Mouse (Mus musculus): Measurements from ENCODE around the gene BC052040. TPM values are rescaled to one million over a fixed set of nuclear protein-coding genes. Genes with fewer than 3 reads are reported as not detected.

BC052040 gene
- polyA plus RNA-seq, 1 experiment from 2014 or later = 6.5 TPM

GRCm38 (mm10) chr2:115660213-115661120 lies 79.0 kb downstream of the BC052040 start:
- Histone ChIP-seq H3K4me3 (replicated peaks) (no peak overlapping the region), H3K27me3 (no peaks in the 10 kb centered on the region), H3K4me1 (replicated peaks) (no peaks in the 10 kb centered on the region), H3K9me3 (replicated peaks) (no peaks in the 10 kb centered on the region), H3K9ac (no peak overlapping the region), H3K27ac (no peak overlapping the region), H3K4me2 (no peak overlapping the region), H3K36me3 (no peaks in the 10 kb centered on the region)
- WGBS (ENCODE audit: insufficient replicate concordance) = 80% methylated on average over 6 of the region's 6 CpGs
- DNase-seq = no peak
- no peak for ATAC-seq (ENCODE audit: low read depth)

GRCm38 (mm10) chr2:115667516-115667915 lies 86.0 kb downstream of the BC052040 start:
- Histone ChIP-seq H3K27me3 (no peaks in the 10 kb centered on the region), H3K9ac (no peak overlapping the region)
- no peak for ATAC-seq (ENCODE audit: low read depth)

GRCm38 (mm10) chr2:115673054-115673660 lies 91.6 kb downstream of the BC052040 start:
- H3K9ac ChIP-seq = no peak overlapping the region
- no peaks in the 10 kb centered on the region for H3K27me3 ChIP-seq
- ATAC-seq (ENCODE audit: low read depth) = no peak
- 81% methylated on average over 7 of the region's 7 CpGs for WGBS (ENCODE audit: insufficient replicate concordance)
- H3K4me2 ChIP-seq = no peak overlapping the region
- no peak overlapping the region for H3K4me3 ChIP-seq (replicated peaks)
- no peaks in the 10 kb centered on the region for H3K36me3 ChIP-seq
- no peak overlapping the region for H3K27ac ChIP-seq
- no peak for DNase-seq
- no peaks in the 10 kb centered on the region for H3K4me1 ChIP-seq (replicated peaks)
- no peaks in the 10 kb centered on the region for H3K9me3 ChIP-seq (replicated peaks)

More at GRCm38 (mm10) chr2:115667516-115667915, 86.0 kb downstream of the BC052040 start:
- Histone ChIP-seq H3K36me3 (no peaks in the 10 kb centered on the region; the same call in 1 of the 2 replicates), H3K9me3 (replicated peaks) (no peaks in the 10 kb centered on the region), H3K4me2 (no peak overlapping the region), H3K4me1 (replicated peaks) (no peaks in the 10 kb centered on the region), H3K27ac (no peak overlapping the region), H3K4me3 (replicated peaks) (no peak overlapping the region)
- WGBS (ENCODE audit: insufficient replicate concordance) = 98% methylated on average over 2 of the region's 2 CpGs
- no peak for DNase-seq

GRCm38 (mm10) chr2:115678786-115679185 lies 97.3 kb downstream of the BC052040 start:
- no peak for ATAC-seq (ENCODE audit: low read depth)

GRCm38 (mm10) chr2:115685250-115685649 lies 103.7 kb downstream of the BC052040 start:
- WGBS (ENCODE audit: insufficient replicate concordance) = 61% methylated on average over 3 of the region's 3 CpGs
- Histone ChIP-seq H3K27ac (no peak overlapping the region), H3K4me1 (replicated peaks) (0 out of 2 replicates have a peak, but pooled peaks cover 3% of the 10 kb centered on the region), H3K4me3 (replicated peaks) (no peak overlapping the region), H3K36me3 (no peaks in the 10 kb centered on the region), H3K27me3 (no peaks in the 10 kb centered on the region), H3K4me2 (no peak overlapping the region), H3K9ac (no peak overlapping the region), H3K9me3 (replicated peaks) (no peaks in the 10 kb centered on the region)
- ATAC-seq (ENCODE audit: low read depth) (no peak), DNase-seq (no peak)

More at GRCm38 (mm10) chr2:115678786-115679185, 97.3 kb downstream of the BC052040 start:
- no peak for DNase-seq
- Histone ChIP-seq H3K4me2 (no peak overlapping the region), H3K27me3 (no peaks in the 10 kb centered on the region), H3K9ac (no peak overlapping the region), H3K4me1 (replicated peaks) (no peaks in the 10 kb centered on the region), H3K9me3 (replicated peaks) (no peaks in the 10 kb centered on the region), H3K27ac (no peak overlapping the region), H3K36me3 (no peaks in the 10 kb centered on the region), H3K4me3 (replicated peaks) (no peak overlapping the region)
- WGBS (ENCODE audit: insufficient replicate concordance) = 70% methylated on average over 5 of the region's 5 CpGs

- 76% methylated on average over 4 of the region's 4 CpGs for WGBS (ENCODE audit: insufficient replicate concordance)
- no peak overlapping the region for H3K27ac ChIP-seq
- ATAC-seq (ENCODE audit: low read depth) = no peak
- no peaks in the 10 kb centered on the region for H3K9me3 ChIP-seq (replicated peaks)
- 0 out of 2 replicates have a peak, but pooled peaks cover 2% of the 10 kb centered on the region for H3K36me3 ChIP-seq
- H3K4me3 ChIP-seq (replicated peaks) = no peak overlapping the region
- 0 out of 2 replicates have a peak, but pooled peaks cover 3% of the 10 kb centered on the region for H3K4me1 ChIP-seq (replicated peaks)
- H3K27me3 ChIP-seq = no peaks in the 10 kb centered on the region
- H3K4me2 ChIP-seq = no peak overlapping the region
- H3K9ac ChIP-seq = no peak overlapping the region
- DNase-seq = no peak
Observed at GRCm38 (mm10) chr2:115687612-115688011, 106.1 kb downstream of the BC052040 start.

- Histone ChIP-seq H3K27me3 (no peaks in the 10 kb centered on the region), H3K27ac (no peak overlapping the region), H3K4me2 (no peak overlapping the region), H3K9ac (no peak overlapping the region), H3K4me1 (replicated peaks) (0 out of 2 replicates have a peak, but pooled peaks cover 3% of the 10 kb centered on the region), H3K4me3 (replicated peaks) (no peak overlapping the region), H3K36me3 (0 out of 2 replicates have a peak, but pooled peaks cover 2% of the 10 kb centered on the region), H3K9me3 (replicated peaks) (no peaks in the 10 kb centered on the region)
- ATAC-seq (ENCODE audit: low read depth) = no peak
- DNase-seq = no peak
- 76% methylated on average over 6 of the region's 6 CpGs for WGBS (ENCODE audit: insufficient replicate concordance)
Observed at GRCm38 (mm10) chr2:115688282-115688681, 106.8 kb downstream of the BC052040 start.

GRCm38 (mm10) chr2:115693841-115694240 lies 112.3 kb downstream of the BC052040 start:
- no peak overlapping the region for H3K4me3 ChIP-seq (replicated peaks)
- H3K27me3 ChIP-seq = no peaks in the 10 kb centered on the region
- no peak for ATAC-seq (ENCODE audit: low read depth)
- H3K9me3 ChIP-seq (replicated peaks) = no peaks in the 10 kb centered on the region
- H3K9ac ChIP-seq = no peak overlapping the region
- no peak overlapping the region for H3K4me2 ChIP-seq
- WGBS (ENCODE audit: insufficient replicate concordance) = 62% methylated on average over 3 of the region's 3 CpGs
- H3K27ac ChIP-seq = no peak overlapping the region
- 0 out of 2 replicates have a peak, but pooled peaks cover 2% of the 10 kb centered on the region for H3K36me3 ChIP-seq
- no peak for DNase-seq
- H3K4me1 ChIP-seq (replicated peaks) = 0 out of 2 replicates have a peak, but pooled peaks cover 3% of the 10 kb centered on the region

- no peak overlapping the region for H3K9ac ChIP-seq
- 0 out of 2 replicates have a peak, but pooled peaks cover 2% of the 10 kb centered on the region for H3K36me3 ChIP-seq
- no peak overlapping the region for H3K4me3 ChIP-seq (replicated peaks)
- no peak for ATAC-seq (ENCODE audit: low read depth)
- no peaks in the 10 kb centered on the region for H3K27me3 ChIP-seq
- H3K9me3 ChIP-seq (replicated peaks) = no peaks in the 10 kb centered on the region
- H3K4me1 ChIP-seq (replicated peaks) = 0 out of 2 replicates have a peak, but pooled peaks cover 3% of the 10 kb centered on the region
- 74% methylated on average over 6 of the region's 6 CpGs for WGBS (ENCODE audit: insufficient replicate concordance)
- DNase-seq = no peak
- H3K27ac ChIP-seq = no peak overlapping the region
- H3K4me2 ChIP-seq = no peak overlapping the region
Observed at GRCm38 (mm10) chr2:115694386-115694785, 112.9 kb downstream of the BC052040 start.

- Histone ChIP-seq H3K36me3 (no peaks in the 10 kb centered on the region), H3K4me1 (replicated peaks) (no peaks in the 10 kb centered on the region), H3K9ac (no peak overlapping the region), H3K4me3 (replicated peaks) (no peak overlapping the region), H3K27ac (no peak overlapping the region), H3K4me2 (no peak overlapping the region), H3K27me3 (no peaks in the 10 kb centered on the region), H3K9me3 (replicated peaks) (no peaks in the 10 kb centered on the region)
- no peak for ATAC-seq (ENCODE audit: low read depth)
- DNase-seq = no peak
- WGBS (ENCODE audit: insufficient replicate concordance) = 85% methylated on average over 5 of the region's 5 CpGs
Observed at GRCm38 (mm10) chr2:115699032-115699431, 117.5 kb downstream of the BC052040 start.

- ATAC-seq (ENCODE audit: low read depth) (no peak), DNase-seq (no peak)
- H3K27ac ChIP-seq = no peak overlapping the region
- no peaks in the 10 kb centered on the region for H3K36me3 ChIP-seq
- H3K4me2 ChIP-seq = no peak overlapping the region
- 85% methylated on average over 5 of the region's 5 CpGs for WGBS (ENCODE audit: insufficient replicate concordance)
- H3K9me3 ChIP-seq (replicated peaks) = no peaks in the 10 kb centered on the region
- H3K27me3 ChIP-seq = no peaks in the 10 kb centered on the region
- no peaks in the 10 kb centered on the region for H3K4me1 ChIP-seq (replicated peaks)
- H3K9ac ChIP-seq = no peak overlapping the region
- H3K4me3 ChIP-seq (replicated peaks) = no peak overlapping the region
Observed at GRCm38 (mm10) chr2:115702610-115703009, 121.1 kb downstream of the BC052040 start.
